Mouse (Mus musculus) Muller cell, postnatal 12 days (primary cell): ENCODE results near the gene Acod1.
A peak's percentile ranks its signal among the peaks of the same experiment; 100 is the strongest.

ENCODE experiments used
- DNase-seq: peaks from one replicate; pipeline ENCODE4 v3.0.0-alpha.2; 2015; ENCODE audit errors: inconsistent ontology term

Gene Acod1

GRCm38 (mm10) chr14:103046677-103047076 lies at the start of gene Acod1:
Acod1 (plus strand) TSS chr14:103046977.
- DNase-seq = no peak

DNA sequence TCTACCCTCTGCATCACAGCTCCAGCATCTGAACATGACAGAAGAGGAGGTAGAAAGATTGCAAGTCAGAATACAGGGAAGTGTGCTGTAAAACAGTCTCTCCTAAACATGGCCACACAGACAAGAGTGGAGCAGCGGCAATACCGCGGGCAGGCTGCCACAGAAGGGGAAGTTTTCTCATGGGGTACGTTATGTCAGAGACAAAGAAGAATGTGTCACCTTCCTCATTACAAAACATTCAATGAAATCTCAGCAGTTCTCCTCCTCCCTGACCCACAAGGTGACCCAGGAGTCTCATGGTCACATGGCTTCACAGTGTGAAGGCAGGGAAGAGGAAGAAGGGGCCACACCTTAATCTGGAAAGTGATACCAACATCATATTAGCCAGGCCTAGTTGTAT lies 39.0 kb upstream of the Acod1 start:
- DNase-seq = no peak

DNA sequence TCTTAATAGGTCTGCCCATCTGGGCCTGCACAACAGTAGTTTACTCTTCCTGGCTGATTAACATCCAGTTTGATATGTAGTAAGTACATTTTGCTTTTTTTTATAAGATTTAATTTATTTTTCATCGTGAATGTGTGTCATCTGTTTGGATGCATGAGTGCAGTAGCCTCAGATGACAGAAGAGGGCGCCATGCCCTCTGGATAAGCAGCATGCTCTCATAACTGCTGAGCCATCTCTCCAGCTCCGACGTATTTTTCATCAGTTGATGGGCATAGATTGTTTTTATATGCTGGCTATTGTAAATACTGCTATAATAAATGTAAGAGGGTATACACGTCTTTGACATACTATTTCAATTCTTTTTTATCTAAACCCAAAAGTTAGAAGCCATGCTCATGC lies 35.0 kb upstream of the Acod1 start:
- no peak for DNase-seq

- DNase-seq = peak; percentile 55
Observed at GRCm38 (mm10) chr14:103012563-103013150, 34.1 kb upstream of the Acod1 start.

DNA sequence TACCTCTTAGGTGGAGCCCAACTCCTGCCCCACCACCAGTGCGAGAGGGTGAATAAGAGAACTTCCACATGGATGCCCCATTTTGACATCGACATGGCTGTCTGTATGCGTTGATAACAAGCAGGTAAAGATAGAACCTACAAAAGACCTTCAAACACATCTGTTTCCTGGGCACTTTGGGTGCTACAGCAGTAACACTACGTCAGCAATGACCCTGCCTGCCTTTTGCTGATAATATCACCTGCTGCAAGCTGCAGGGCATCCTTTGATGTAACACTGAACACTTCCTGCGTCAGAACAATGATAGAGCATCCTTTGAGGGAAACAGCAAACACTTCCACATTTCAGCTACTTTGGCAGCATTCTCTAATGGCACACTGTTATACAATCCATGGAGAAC lies 29.8 kb upstream of the Acod1 start:
- DNase-seq = no peak

DNA sequence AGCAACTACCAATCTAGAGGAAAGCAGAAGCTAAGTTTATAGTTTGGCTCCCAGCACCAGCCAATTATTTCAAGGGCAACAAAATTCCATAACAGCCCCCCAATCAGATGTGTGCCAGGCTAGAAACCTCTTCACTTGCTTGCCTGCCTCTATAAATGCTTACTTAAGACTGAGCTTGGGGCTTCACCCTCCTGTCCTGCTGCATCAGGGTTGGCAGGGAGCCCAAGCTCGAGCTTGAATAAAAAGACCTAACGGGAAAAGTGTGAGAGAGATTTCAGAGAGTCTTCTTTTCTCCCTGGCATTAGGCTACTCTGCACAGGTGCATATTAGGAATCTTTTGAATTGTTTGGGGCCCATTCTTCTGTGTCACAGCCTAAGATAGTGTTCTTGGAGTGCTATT lies 26.7 kb upstream of the Acod1 start:
- no peak for DNase-seq

DNA sequence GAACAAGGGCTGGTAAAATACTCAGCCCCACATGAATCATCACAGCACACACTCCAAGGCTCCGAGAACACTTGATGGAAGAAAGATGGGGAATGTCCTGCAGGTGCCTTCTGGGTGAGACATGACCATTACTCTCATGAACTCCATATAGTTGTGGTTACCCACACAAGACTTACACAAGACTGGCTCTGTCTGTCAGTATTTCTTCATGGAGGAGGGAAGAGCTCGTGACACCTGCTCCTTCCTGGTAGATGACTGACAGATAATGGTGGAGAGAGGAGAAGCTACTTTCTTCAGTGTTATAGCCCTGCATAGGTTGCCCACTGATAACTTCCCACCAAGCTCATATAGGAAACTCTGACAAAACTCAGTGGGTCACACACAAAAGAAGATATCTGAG lies 17.6 kb upstream of the Acod1 start:
- DNase-seq = no peak

GRCm38 (mm10) chr14:103033271-103033823 lies 13.4 kb upstream of the Acod1 start:
- DNase-seq = no peak

GRCm38 (mm10) chr14:103034076-103034475 lies 12.7 kb upstream of the Acod1 start:
- DNase-seq = no peak

- no peak for DNase-seq
Observed at GRCm38 (mm10) chr14:103037016-103037415, 9.8 kb upstream of the Acod1 start.

- no peak for DNase-seq
Observed at GRCm38 (mm10) chr14:103048292-103049086, 1.7 kb downstream of the Acod1 start.

DNA sequence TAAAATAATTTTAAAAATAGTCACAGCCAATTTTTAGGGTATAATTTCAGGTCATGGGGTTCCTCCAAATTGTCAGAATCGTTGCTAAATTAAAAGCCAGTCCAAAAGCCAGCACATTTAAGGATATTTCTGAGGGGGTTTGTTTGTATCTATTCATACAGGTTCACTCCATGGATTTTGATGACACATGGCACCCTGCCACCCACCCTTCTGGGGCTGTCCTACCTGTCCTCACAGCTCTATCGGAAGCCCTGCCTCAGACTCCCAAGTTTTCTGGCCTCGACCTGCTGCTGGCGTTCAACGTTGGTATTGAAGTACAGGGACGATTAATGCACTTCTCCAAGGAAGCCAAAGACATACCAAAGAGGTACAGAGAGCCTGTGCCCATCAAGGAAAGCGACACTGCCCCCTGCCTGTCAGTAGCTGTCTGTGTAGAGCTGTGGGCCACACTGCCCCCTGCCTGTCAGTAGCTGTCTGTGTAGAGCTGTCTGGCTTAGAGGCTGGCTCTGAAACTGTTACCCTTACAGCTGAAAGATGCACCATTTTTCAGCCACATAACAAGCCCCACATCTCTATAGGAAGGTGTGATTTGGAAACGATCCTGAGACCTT lies 4.5 kb downstream of the Acod1 start:
- peak; percentile 51 for DNase-seq

- no peak for DNase-seq
Observed at GRCm38 (mm10) chr14:103054731-103055130, 8.0 kb downstream of the Acod1 start.

- DNase-seq = no peak
Observed at GRCm38 (mm10) chr14:103056601-103057000, 9.8 kb downstream of the Acod1 start.

DNA sequence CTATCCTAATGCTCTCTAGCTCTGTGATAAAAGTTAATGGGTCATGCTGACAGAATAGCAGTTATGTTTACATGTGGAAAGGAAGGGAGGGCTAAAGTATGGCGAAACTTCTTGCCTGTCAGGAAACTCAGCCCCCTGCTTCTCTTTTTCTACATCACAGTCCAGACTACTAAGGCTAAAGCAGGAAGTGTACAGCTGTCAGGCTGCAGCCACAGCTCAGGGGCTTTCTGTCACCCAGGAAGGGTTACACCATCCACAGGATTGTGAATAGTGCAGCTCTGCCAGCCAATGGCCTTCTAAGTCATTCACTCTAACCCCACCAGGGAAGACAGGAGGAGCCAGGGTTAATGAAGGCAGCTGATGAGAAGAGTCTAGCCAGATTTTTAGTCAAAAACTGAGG lies 12.2 kb downstream of the Acod1 start:
- no peak for DNase-seq

DNA sequence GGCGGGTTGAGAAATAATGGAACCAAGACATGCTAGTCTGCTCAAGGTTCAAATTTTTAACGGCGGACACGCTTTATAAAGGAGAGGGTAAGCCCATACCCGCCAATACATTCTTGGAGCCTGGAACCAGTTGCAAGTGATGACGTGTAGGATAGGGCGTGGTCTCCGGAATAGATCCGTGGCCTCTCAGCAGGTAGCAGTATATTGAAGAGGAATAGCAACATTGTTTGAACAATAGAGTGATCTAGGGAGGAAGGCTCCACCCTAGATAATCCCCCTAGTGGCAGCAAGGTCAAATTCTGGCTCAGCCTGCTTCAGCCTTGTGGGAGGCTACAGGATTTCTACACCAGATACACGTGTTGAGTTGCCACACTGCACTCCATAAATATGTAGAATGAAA lies 12.7 kb downstream of the Acod1 start:
- DNase-seq = no peak

DNA sequence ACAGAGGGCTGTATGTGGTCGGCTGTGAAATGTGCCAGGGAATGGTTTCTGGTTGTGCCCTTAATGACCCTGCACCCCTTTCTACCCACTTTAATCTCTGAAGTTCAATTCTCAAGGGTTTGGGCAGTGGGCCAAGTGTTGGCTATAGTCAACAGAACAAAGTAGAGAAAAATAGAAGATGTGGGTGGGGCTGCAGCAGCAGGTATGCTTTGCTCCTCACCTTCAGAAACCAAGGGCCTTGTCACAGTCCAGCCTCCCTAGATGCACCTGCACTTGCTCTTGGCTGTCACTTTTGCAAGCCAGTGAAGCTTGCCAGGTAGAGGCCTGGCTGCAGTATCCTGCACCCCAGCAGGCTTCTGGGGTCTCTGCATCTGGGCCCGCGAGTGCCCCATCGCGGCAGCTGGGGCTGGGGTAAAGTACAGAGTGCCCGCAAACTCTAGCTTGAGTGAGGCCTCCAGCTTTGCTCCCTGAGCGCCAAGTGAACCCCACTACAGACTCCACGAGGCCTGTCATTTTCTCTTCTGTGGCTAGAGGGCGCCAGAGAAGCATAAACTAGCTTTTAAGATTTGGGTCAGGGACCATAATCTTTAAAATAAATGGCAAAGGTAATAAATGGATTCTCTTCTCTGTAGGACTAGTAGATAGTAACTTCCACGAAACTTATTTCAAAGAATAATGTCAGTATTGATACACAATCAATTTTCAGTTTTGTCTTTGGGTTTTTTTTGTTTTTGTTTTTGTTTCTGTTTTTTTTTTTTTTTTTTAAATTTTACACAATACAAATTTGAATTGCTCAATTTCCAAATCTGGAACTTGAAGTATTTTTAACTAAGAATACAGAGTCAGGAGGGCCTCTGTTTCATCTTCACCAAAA lies 18.8 kb downstream of the Acod1 start:
- peak; percentile 26 for DNase-seq

DNA sequence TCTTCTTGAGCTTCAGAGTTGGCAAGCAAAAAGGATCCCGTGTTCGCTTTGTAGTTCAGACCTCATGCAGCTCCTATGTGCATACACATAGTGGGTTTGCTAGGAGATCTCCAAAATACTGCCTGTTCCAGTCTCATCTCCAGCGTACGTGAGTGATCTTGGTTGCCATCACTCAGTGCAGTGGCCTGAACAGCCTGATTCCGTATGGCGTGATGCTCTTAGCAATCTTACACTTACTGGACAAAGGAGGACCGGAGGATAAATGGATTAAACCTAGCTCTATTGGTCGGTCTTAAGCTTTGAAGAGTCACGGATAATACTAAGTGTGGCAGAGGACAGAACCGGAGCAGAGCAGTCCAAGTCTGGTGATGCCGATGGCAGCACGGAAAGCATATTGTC lies 22.7 kb downstream of the Acod1 start:
- peak; percentile 79 for DNase-seq

DNA sequence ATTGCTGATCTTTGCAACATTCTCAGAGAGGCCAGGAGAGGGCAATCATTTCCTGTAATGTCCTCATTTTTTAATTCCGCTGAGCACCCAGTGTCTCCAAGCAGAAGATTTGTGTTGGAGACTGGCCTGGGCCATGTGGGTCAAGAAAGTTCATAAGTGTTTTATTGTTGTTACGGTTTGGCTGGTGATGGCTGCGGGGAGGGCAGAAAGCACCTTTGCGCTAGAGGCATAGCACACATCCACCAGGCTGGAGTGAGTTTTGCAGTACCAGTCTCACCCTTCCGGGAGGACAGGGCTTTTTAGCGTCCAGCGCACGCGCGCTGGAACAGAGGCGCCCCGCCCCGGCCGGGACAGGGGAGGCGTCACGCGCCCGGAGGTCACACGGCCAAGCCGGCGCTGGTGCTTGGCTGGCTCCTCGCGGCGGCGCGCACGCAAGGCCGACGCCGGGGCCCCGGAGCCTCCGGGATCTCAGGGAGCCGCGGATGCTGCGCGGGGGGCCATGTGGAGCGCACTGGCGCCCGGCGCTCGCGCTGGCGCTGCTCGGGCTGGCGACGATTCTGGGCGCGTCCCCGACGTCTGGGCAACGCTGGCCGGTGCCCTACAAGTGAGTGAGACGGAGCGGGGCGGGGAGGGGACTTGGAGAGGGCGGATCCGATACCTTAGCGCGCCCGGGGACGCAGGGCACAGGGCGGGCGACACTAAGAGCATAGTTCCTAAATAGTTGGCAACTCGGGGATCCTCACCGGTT lies 23.3 kb downstream of the Acod1 start, which contains the start of gene Cln5:
TSS of gene Cln5 (plus strand) at position 353 of the 748 bp plus-strand sequence.
- peak; percentile 98 for DNase-seq

GRCm38 (mm10) chr14:103070790-103071189 lies 24.0 kb downstream of the Acod1 start:
- peak; percentile 24 for DNase-seq

DNA sequence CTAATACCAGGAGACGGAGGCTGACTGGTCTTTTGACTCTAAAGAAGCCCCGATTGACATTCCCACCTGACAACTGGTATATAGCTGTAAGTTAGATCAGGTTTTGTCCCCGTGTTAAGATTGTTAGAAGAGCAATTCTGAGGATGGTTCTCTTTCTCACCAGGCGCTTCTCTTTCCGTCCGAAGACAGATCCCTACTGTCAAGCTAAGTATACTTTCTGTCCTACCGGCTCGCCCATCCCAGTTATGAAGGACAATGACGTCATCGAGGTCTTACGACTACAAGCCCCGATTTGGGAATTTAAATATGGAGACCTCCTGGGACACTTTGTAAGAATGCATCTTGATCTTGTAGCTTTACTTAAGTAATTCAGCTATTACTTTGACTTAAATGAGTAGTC lies 24.7 kb downstream of the Acod1 start:
- no peak for DNase-seq
